Mouse (Mus musculus) liver, postnatal 0 days (tissue): ENCODE results near the gene Gm20388. TPM values are rescaled to one million over a fixed set of nuclear protein-coding genes. Genes with fewer than 3 reads are reported as not detected.
A peak's percentile ranks its signal among the peaks of the same experiment; 100 is the strongest.

Experiments
- ATAC-seq: fragments of 200-750 bp; cut with Nextera tagmentation; 2 replicates; pipeline ENCODE4 v1.8.0; 2017; ENCODE audit warnings: mild to moderate bottlenecking, moderate library complexity
- DNase-seq: peaks from one replicate; pipeline ENCODE4 v3.0.0-alpha.2; 2016
- H3K27ac ChIP-seq: fragments of 300-500 bp; sonication (generic); 2 replicates; pipeline ENCODE4 v1.5.1; 2014; ENCODE audit warnings: antibody characterized with exemption, moderate library complexity, mild to moderate bottlenecking, low read depth
- H3K27me3 ChIP-seq: fragments of 300-500 bp; sonication (generic); 2 replicates; pipeline ENCODE4 v1.6.1; 2014; ENCODE audit warnings: low read length, control low read depth, mixed read lengths; ENCODE audit not compliant: insufficient read depth
- H3K36me3 ChIP-seq: fragments of 300-500 bp; sonication (generic); replicated peaks from 2 replicates; pipeline ENCODE4 v1.6.1; 2014; ENCODE audit warnings: mild to moderate bottlenecking, control low read depth, low read length, moderate library complexity, mixed read lengths; ENCODE audit not compliant: insufficient read depth
- H3K4me1 ChIP-seq: fragments of 300-500 bp; sonication (generic); 2 replicates; pipeline ENCODE4 v1.6.1; 2014; ENCODE audit warnings: antibody characterized with exemption, mild to moderate bottlenecking, control low read depth; ENCODE audit not compliant: insufficient read depth
- H3K4me2 ChIP-seq: fragments of 300-500 bp; sonication (generic); 2 replicates; pipeline ENCODE4 v1.6.1; 2014; ENCODE audit warnings: low read depth, mild to moderate bottlenecking, low read length, moderate library complexity, mixed read lengths
- H3K4me3 ChIP-seq: fragments of 300-500 bp; sonication (generic); 2 replicates; pipeline ENCODE4 v1.5.1; 2014; ENCODE audit warnings: low read depth, low read length
- H3K9ac ChIP-seq: fragments of 300-500 bp; sonication (generic); replicated peaks from 2 replicates; pipeline ENCODE4 v1.6.1; 2014; ENCODE audit warnings: mild to moderate bottlenecking, moderate library complexity
- H3K9me3 ChIP-seq: fragments of 300-500 bp; sonication (generic); 2 replicates; pipeline ENCODE4 v1.6.1; 2016; ENCODE audit warnings: mild to moderate bottlenecking, control low read depth, low read length, mixed read lengths
- CTCF ChIP-seq: sonication (generic); IDR thresholded peaks from 2 replicates; pipeline ENCODE4 v1.5.1; 2016; ENCODE audit warnings: antibody characterized with exemption, low read depth
- EP300 ChIP-seq: IDR thresholded peaks from 2 replicates; pipeline ENCODE4 v1.6.1; 2016; ENCODE audit warnings: antibody characterized with exemption, low read depth, mild to moderate bottlenecking
- WGBS: fragments of 180-500 bp; shearing (Covaris S2); extraction: QIAGEN DNeasy Blood & Tissue Kit; methylation state at CpG from one replicate; pipeline ENCODE4 v1.1.7; 2014; ENCODE audit not compliant: insufficient replicate concordance; 5-methylcytosine and 5-hydroxymethylcytosine counted together
- polyA plus RNA-seq: library from polyadenylated mRNA; unstranded; fragments of >200 nt; fragmentation: Nextera tagmentation; extraction: Ambion mirVana; gene quantifications from 2 replicates; pipeline ENCODE4 v1.2.1, GENCODE M21; 2015

Gm20388 gene
- polyA plus RNA-seq, 1 experiment from 2014 or later, result not detected

DNA sequence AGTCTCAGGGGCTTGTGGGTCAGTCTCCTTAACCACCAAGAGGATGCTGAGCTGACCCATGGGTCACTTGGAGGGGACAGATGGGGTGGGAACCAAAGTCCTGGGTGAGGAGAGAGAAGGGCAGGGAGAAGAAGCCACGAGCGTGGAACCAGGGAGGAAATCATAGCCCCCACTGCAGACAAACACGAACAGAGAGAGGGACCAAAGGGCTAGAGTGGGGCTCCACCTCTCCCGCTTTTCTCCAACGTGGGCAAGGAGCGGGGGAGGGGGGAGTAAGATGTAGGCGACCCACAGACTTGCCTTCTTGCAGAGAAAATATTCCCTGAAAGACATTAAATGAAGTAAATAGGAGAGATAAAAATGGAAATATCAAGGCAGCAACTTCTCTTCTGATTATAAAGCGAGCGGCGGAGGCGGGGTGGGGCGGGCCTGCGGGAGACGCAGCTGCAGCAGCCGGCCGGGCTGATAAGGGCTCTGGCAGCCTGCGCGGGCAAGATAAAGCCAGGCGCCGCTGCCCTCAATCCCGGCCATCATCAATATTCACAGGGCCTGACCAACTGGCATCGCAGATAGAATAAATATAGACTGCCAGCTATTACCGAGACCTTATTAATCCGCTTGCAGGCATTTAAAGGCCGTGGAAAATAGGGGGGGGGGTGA is 2809.6 kb downstream of the Gm20388 start:
- ATAC-seq (peak; percentile 83), DNase-seq (peak; percentile 92)
- WGBS, result 4% methylated on average over 25 of the region's 25 CpGs
- Histone ChIP-seq H3K9me3 (no peaks in the 10 kb centered on the region), H3K27ac (peak overlapping the region; percentile 89), H3K4me1 (peaks cover 46% of the 10 kb centered on the region), H3K9ac (peak overlapping the region; percentile 57), H3K36me3 (no peaks in the 10 kb centered on the region), H3K27me3 (peaks cover 37% of the 10 kb centered on the region), H3K4me3 (peak overlapping the region; percentile 33), H3K4me2 (peak overlapping the region; percentile 76)
- TF ChIP-seq EP300, result peak; percentile 98
- TF ChIP-seq CTCF, result no peak

DNA sequence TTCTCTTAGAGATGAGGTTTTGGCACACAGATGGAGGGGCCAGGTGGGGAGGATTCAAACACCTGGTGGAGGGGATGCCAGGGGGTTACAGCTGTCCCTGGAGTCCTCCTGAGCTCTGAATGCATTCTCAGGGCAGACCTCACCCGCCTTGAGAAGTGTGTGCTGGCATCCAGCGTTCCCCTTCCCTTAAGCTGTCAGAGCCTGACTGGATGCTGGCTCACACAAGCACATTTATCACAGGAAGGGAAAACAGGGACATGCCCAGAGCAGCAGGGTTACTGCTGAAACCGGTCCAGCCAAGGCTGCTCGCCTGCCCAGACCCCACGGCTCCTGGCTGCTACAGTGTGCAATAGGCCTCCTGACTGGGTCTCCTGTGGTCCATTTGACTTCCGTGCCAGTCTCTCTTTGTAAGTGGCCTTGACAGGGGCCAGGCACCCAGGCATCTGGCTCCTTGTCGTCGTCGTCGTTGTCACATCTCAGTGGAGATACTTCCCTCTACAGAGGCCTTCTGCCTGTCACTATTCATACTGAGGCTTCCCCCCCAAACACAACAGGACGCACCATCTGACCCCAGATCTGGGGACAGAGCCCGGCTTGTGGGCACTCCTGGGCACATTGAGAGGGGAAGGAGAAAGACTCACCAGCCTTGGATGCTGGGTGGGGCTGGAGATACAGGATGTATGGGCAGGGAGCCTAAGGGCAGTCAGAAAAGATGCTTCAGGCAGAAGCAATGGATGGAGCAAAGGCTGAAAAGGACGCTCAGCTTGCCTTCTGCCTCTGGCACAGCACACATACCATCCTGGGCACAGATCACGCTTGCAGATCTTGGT is 2810.4 kb downstream of the Gm20388 start:
- Histone ChIP-seq H3K27ac (peak overlapping the region; percentile 89), H3K9me3 (no peaks in the 10 kb centered on the region), H3K4me3 (peak overlapping the region; percentile 33), H3K4me1 (peaks cover 46% of the 10 kb centered on the region), H3K36me3 (no peaks in the 10 kb centered on the region), H3K27me3 (peaks cover 40% of the 10 kb centered on the region), H3K4me2 (peak overlapping the region; percentile 76), H3K9ac (peak overlapping the region; percentile 27; the same call in 1 of the 2 replicates)
- DNase-seq, result peak; percentile 35
- ATAC-seq, result peak; percentile 18
- 30% methylated on average over 14 of the region's 14 CpGs for WGBS
- TF ChIP-seq CTCF (no peak), EP300 (no peak)

DNA sequence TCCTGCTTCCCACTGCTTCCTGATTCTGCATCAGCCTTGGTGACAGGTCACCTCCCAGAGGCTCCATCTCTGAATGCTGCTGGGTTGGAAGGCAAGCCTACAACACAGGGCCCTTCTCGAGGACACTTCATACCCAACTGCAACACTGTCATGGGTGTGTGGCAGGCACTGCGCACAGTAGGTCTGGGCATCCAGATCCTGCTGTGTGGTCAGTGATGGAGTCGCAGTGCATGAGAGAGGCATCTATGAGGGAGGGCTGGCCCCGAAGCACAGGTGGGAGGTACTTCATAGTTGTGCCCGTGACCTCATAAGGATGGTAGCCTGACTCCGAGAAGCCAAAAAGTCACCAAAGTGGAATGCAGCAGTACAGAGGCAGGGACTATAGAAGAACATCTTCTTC is 2814.5 kb downstream of the Gm20388 start:
- peaks cover 45% of the 10 kb centered on the region for H3K27me3 ChIP-seq
- ATAC-seq, result no peak
- 89% methylated on average over 6 of the region's 6 CpGs for WGBS

DNA sequence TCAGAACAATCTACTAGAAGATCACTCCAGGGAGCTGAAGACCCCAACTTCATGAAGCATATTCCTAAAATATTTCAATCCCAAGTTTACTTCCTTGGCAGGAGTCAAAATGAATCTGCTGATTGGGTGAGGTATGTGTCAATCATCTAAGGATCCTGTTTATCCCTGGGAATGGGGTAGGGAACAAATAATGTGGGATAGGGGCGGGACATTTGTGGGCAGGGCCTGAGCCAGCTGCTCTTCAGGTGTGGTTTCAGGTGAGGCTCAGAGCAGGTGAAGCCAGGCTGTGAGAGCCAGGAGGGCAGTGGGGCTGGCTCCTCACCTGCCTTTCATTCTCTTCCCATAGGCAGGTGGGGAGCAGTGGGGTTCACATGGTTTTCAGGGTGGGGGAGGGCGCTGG is 2816.1 kb downstream of the Gm20388 start:
- ATAC-seq (no peak), DNase-seq (no peak)
- no peak for TF ChIP-seq CTCF
- no peak for TF ChIP-seq EP300
- Histone ChIP-seq H3K9me3 (no peaks in the 10 kb centered on the region), H3K27ac (no peak overlapping the region), H3K4me1 (peaks cover 5% of the 10 kb centered on the region), H3K9ac (no peak overlapping the region), H3K27me3 (peaks cover 37% of the 10 kb centered on the region; the same call in 1 of the 2 replicates), H3K4me3 (no peak overlapping the region), H3K36me3 (no peaks in the 10 kb centered on the region), H3K4me2 (no peak overlapping the region)
- 49% methylated on average over 2 of the region's 2 CpGs for WGBS

More for the DNA sequence above, 2814.5 kb downstream of the Gm20388 start:
- no peak overlapping the region for H3K9ac ChIP-seq
- no peaks in the 10 kb centered on the region for H3K9me3 ChIP-seq
- H3K4me3 ChIP-seq, result no peak overlapping the region
- H3K36me3 ChIP-seq, result no peaks in the 10 kb centered on the region
- TF ChIP-seq CTCF (no peak), EP300 (no peak)
- H3K4me1 ChIP-seq, result peaks cover 21% of the 10 kb centered on the region
- H3K4me2 ChIP-seq, result no peak overlapping the region
- no peak for DNase-seq
- no peak overlapping the region for H3K27ac ChIP-seq

GRCm38 (mm10) chr8:122727412-122727811 is 2816.8 kb downstream of the Gm20388 start:
- H3K4me3 ChIP-seq, result no peak overlapping the region
- WGBS, result 54% methylated on average over 5 of the region's 5 CpGs
- H3K36me3 ChIP-seq, result no peaks in the 10 kb centered on the region
- ATAC-seq (peak; percentile 27; the same call in 1 of the 2 replicates), DNase-seq (no peak)
- no peak overlapping the region for H3K9ac ChIP-seq
- H3K4me1 ChIP-seq, result no peaks in the 10 kb centered on the region; the same call in none of the 2 replicates
- H3K27ac ChIP-seq, result no peak overlapping the region
- H3K9me3 ChIP-seq, result no peaks in the 10 kb centered on the region
- H3K27me3 ChIP-seq, result peaks cover 32% of the 10 kb centered on the region; the same call in 1 of the 2 replicates
- no peak overlapping the region for H3K4me2 ChIP-seq
- TF ChIP-seq EP300, result no peak
- peak; percentile 37; the same call in 1 of the 2 replicates for TF ChIP-seq CTCF

DNA sequence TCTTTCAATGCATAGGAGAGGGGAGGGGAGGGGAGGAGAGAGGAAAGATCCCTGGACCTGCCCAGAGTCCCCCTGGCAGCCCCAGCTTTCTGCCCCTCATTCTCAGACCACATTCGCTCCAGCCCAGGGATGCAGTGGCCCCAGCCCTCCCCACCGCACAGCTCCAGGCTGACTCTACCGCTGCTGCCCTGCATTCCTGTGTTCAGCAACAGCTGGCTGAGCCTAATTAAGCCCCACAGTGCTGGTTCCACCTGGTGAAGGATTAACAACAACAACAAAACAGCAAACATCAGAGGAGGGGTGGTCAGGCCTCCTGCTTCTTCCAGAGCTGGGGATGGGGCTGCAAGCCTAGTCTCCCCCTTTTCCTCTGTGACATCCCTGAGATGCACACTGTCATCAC is 2818.0 kb downstream of the Gm20388 start:
- DNase-seq (no peak), ATAC-seq (no peak)
- no peak overlapping the region for H3K27ac ChIP-seq
- H3K9me3 ChIP-seq, result no peaks in the 10 kb centered on the region
- no peak overlapping the region for H3K4me2 ChIP-seq
- no peaks in the 10 kb centered on the region for H3K36me3 ChIP-seq
- no peaks in the 10 kb centered on the region; the same call in 1 of the 2 replicates for H3K4me1 ChIP-seq
- peaks cover 25% of the 10 kb centered on the region; the same call in 1 of the 2 replicates for H3K27me3 ChIP-seq
- TF ChIP-seq EP300 (no peak), CTCF (no peak)
- H3K4me3 ChIP-seq, result no peak overlapping the region
- 45% methylated on average over 3 of the region's 3 CpGs for WGBS
- H3K9ac ChIP-seq, result no peak overlapping the region
